Mouse (Mus musculus) megakaryocyte, embryonic 14.5 days (primary cell): ENCODE results near the gene Cfap70.

Source experiments
- FLI1 ChIP-seq: IDR thresholded peaks from 2 replicates; pipeline ENCODE4 v1.6.1; 2012; ENCODE audit warnings: low read length, inconsistent platforms, mixed read lengths
- GATA1 ChIP-seq: IDR thresholded peaks from 3 replicates; pipeline ENCODE4 v1.6.1; 2012; ENCODE audit warnings: mixed read lengths, low read length, inconsistent platforms, borderline replicate concordance

- TF ChIP-seq GATA1 (no peak), FLI1 (no peak)
These were observed 72.1 kb downstream of the Cfap70 start for GRCm38 (mm10) chr14:20379753-20380430.
